Mouse (Mus musculus) left cerebral cortex, adult 18-20 months (tissue): ENCODE measurements around the gene Rabl2. TPM values are rescaled to one million over a fixed set of nuclear protein-coding genes. Genes with fewer than 3 reads are reported as not detected.

Experiments
- DNase-seq, 2 experiments: peaks; one replicate each; pipeline ENCODE4 v3.0.0; 2021 to 2022; ENCODE audit warnings: low spot score in 2 of 2, mixed read lengths in 1 of 2
- total RNA-seq, 2 experiments: library from RNA; stranded (reverse); gene quantifications; 2 replicates each; pipeline ENCODE4 v1.2.3; 2021

Gene Rabl2
- total RNA-seq, 2 experiments from 2014 or later, result 32.6 to 40.3 TPM

DNA sequence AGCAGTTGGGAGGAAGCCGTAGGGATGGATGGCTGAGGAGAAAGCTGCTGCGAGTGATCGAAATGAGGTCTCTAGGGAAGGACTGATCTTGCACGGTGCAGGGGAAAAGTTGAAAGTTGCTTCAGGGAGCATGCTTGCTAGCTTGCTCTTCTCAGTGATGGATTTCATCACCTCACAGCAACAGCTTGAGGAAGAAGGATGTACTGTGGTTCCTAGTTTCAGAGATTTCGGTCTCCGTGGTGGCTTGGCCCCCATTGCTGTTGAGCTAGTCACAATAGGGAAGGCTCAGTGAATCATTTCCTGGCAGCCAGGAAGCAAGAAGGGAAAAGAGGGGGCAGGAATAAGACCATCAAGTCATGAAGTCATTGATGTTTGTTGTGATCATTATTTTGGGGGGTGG lies 36.1 kb downstream of the Rabl2 start:
- DNase-seq, result no peak

DNA sequence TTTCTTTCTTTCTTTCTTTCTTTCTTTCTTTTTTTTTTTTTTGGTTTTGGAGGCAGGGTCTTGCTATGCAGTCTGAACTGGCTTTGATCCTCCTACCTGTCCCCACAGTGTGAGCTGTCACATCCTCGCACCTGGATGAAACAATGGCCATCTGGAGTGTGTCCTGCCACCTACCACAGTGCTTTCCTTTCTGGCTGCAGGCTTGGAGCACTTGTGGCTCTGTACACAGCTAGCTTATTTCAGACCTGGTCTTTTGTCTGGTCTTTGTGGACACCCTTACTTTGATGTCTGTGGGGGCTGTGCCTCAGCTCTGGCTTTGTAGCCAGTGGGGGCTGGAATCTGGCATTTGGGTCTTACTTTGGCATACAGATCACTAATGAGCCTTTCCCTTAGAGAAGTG lies 40.0 kb downstream of the Rabl2 start:
- no peak for DNase-seq

DNA sequence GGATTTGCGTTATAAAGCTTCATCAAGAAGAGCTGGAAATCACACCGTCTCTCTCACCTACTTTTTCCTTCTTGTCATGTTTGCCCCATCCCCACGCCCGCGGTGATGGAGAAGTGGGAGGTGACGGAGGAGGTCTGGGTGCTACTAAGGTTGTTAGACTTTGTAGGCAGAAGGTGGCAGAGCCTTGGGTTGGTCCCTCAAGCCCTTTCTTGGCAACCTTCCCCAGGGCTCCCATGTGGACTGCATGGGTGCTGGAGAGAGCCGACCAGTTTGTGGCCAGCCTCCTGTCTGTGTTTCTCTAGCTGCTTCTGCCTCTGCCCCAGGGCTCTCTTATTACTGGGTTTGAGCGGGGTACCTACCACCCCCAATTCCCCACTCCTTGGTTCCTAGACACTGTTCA lies 41.2 kb downstream of the Rabl2 start:
- no peak for DNase-seq

DNA sequence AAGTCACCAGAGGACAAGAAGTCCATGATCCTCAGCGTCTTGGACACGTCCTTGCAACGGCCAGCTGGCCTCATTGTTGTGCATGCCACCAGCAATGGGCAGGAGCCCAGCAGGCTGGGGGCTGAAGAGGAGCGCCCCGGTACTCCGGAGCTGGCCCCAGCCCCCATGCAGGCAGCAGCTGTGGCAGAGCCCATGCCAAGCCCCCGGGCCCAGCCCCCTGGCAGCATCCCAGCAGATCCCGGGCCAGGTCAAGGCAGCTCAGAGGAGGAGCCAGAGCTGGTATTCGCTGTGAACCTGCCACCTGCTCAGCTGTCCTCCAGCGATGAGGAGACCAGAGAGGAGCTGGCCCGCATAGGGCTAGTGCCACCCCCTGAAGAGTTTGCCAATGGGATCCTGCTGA lies 42.9 kb downstream of the Rabl2 start:
- DNase-seq, result no peak

DNA sequence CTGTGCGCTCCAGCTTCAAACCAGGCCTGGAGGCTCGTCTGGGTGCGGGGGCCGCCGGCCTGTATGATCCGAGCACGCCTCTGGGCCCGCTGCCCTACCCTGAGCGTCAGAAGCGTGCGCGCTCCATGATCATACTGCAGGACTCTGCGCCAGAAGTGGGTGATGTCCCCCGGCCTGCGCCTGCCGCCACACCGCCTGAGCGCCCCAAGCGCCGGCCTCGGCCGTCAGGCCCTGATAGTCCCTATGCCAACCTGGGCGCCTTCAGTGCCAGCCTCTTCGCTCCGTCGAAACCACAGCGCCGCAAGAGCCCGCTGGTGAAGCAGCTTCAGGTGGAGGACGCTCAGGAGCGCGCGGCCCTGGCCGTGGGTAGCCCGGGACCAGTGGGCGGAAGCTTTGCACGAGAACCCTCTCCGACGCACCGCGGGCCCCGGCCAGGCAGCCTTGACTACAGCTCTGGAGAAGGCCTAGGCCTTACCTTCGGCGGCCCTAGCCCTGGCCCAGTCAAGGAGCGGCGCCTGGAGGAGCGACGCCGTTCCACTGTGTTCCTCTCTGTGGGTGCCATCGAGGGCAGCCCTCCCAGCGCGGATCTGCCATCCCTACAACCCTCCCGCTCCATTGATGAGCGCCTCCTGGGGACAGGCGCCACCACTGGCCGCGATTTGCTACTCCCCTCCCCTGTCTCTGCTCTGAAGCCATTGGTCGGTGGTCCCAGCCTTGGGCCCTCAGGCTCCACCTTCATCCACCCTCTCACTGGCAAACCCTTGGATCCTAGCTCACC lies 43.7 kb downstream of the Rabl2 start:
- no peak for DNase-seq

DNA sequence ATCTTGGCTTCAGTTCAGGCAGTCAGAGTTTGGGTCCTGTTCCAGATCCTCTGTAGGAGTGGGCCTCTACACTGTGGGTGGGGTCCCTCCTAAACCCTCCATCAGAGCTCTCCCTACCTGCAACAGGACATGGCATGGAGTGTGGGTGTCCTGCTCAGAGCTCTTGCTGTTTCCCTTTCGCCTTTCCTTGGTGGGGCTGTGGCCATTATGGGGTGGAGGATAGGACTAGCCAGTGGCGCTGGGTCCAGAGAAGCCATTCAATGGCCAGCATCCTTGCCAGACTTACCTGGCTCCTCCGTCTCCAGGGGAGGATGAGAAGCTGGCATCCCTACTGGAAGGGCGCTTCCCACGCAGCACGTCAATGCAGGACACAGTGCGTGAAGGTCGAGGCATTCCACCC lies 44.4 kb downstream of the Rabl2 start:
- DNase-seq, result no peak

GRCm38 (mm10) chr15:89544171-89544570 lies 47.6 kb downstream of the Rabl2 start:
- DNase-seq, result no peak

GRCm38 (mm10) chr15:89533843-89534207 lies 57.9 kb downstream of the Rabl2 start:
- DNase-seq, result no peak

DNA sequence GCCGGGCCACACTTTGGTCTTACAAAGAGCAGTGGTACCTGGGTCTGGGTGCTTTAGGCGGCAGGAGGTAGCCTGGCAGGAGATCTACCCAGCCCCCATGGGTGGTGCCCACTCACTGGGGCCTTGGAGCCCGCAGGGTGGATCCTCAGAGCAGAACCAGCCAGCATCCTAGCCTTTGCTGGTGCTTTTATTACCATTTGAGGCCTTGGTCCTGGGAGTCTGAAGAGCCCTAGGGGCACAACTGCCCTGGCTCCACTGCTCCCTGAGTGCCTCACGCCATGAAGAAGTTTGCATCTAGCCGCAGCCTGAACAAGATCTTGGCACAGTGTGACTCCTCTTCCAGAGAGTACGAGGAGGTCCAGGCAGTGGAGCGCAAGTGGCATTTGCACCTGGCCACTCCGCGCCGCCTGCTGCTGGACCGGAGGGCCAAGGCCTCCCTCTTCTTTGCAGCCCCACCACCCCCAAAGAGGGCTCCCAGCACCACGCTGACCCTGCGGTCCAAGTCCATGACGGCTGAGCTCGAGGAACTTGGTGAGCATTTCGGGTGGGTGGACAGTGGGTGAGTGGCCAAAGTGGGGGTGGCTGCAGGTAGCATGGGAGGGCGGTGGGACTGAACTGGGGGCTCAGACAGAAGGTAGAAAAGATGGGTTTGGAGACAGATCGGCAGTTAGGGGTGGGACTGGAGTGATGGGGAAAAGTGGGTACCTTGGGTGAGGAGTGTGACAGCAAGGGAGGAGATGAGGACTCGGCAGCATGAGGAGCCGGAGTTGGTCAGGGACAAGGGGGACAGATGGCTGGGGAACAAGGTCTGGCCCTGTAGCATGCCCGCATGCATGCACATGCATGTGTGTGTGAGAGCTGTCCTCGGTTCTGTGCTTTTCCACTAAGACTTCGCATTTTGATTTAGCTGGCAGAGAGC lies 58.5 kb downstream of the Rabl2 start:
- no peak for DNase-seq

Other genes starting within 250 kb of the Rabl2 start
- gene Lmf2, start 236.3 kb downstream of the Rabl2 start, total RNA-seq, result 10 to 100 TPM; 17.8 to 21.2 TPM
- gene Ncaph2, start 236.2 kb downstream of the Rabl2 start, total RNA-seq, result 100 to 1,000 TPM; 111 to 119 TPM
- gene Sco2, start 218.1 kb downstream of the Rabl2 start, total RNA-seq, result 10 to 100 TPM; 27.7 to 28.6 TPM
- gene Tymp, start 214.9 kb downstream of the Rabl2 start, total RNA-seq, result 1 to 10 TPM; 1.5 TPM
- gene Odf3b, start 212.6 kb downstream of the Rabl2 start, total RNA-seq, result 1 to 10 TPM; 2.0 to 2.1 TPM
- gene Klhdc7b, start 207.0 kb downstream of the Rabl2 start, total RNA-seq, result 1 to 10 TPM in 1 of 2 experiments, under 1 TPM in 1; 0.82 to 1.0 TPM
- gene Syce3, start 181.4 kb downstream of the Rabl2 start, total RNA-seq, result not detected
- gene Cpt1b, start 166.1 kb downstream of the Rabl2 start, total RNA-seq, result 1 to 10 TPM; 1.9 to 2.3 TPM
- 1 to 10 TPM; 1.6 to 2.0 TPM for gene C730034F03Rik, start 162.3 kb downstream of the Rabl2 start, total RNA-seq
- under 1 TPM in 1 of 2 experiments, not detected in 1; 0.09 TPM for gene Gm44502, start 162.2 kb downstream of the Rabl2 start, total RNA-seq
- gene Chkb, start 162.0 kb downstream of the Rabl2 start, total RNA-seq, result 10 to 100 TPM; 42.7 to 45.2 TPM
- gene Mapk8ip2, start 138.0 kb downstream of the Rabl2 start, total RNA-seq, result 100 to 1,000 TPM; 228 to 240 TPM
- 10 to 100 TPM; 30.6 to 31.7 TPM for gene Arsa, start 114.5 kb downstream of the Rabl2 start, total RNA-seq
- gene Shank3, start 92.3 kb downstream of the Rabl2 start, total RNA-seq, result 100 to 1,000 TPM; 220 TPM
- under 1 TPM; 0.79 to 0.89 TPM for gene Acr, start 23.6 kb downstream of the Rabl2 start, total RNA-seq
- gene Syt10, start 249.9 kb upstream of the Rabl2 start, total RNA-seq, result 10 to 100 TPM; 13.2 to 17.8 TPM